Mouse (Mus musculus): ENCODE measurements around the gene Btbd18. TPM values are rescaled to one million over a fixed set of nuclear protein-coding genes. Genes with fewer than 3 reads are reported as not detected.

Gene Btbd18
- total RNA-seq, 2 experiments from 2014 or later, result 0.11 TPM; not detected in 1

DNA sequence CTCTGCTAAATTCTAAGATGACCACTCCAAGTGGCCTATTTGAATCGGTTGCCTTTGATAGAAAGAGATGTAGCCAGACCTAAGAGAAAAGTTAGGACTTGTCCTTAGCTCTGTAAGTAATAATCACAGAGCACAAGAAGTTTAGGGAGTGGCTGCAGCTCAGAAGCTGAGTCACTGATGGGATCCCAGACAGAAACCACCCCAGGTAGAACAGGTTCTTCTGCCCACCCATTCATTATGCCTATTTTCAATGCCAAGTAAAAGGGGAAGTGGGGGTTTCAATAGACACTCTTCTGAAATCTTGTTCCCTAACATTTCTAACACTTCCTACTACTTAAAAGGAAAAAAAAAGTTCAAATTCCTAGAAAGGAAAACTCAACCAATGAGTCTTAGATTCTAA lies 46.4 kb downstream of the Btbd18 start:
- DNase-seq, result no peak

DNA sequence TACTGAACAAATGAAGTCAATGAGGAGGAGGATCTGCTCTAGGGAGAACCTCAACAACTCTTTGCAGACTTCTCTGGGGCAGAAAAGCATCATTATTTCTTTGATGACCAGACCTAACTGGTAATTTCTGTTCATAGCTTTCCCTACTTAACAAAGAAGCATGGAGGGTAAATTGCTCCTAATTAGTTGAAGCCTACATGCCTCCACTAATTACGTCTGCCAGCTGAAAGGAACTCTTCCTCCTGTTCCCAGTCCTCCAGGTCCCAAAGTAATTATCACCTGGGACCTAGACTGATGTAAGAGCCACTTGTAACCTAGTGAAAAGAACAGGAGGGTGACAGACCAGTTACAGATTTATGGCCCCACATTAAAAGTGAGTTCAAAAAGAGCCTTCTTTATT lies 48.6 kb downstream of the Btbd18 start:
- no peak for DNase-seq

DNA sequence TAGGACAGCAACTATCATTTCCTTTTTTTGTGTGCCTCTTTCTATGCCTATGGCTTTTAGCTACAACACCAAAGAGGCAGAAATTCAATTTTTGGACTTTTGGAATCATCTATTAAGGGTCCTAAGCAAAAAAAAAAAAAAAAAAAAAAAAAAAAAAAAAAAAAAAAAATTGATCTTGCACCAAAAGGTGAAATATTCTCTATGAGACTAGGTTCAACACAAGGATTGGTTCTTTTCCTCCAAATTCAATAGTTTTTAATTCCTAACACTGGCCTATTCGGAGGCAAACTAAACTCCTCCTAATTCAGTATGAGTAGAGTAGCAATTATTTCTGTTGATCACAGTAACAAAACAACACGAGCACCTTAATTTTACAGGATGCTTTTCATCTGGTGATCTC lies 53.0 kb downstream of the Btbd18 start:
- no peak for DNase-seq

DNA sequence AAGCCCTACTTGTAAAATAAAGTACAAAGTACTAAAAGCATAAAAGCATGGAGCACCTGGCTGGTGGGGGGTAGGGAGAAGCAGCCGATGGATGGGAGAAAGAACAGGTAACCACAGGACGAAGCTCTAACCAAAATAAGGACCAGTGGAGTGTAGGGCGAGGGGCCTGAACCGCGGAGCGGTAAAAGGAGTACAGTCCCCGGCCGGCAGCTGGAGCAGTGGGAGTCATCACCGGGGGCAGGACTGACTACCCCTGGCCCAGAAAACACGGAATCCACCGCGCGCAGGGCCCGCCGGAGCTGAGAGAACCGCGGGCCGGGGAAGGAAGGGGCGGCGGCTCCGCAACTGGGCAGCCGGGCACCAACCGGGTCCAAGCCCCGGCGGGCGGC lies 55.5 kb downstream of the Btbd18 start:
- no peak for DNase-seq

DNA sequence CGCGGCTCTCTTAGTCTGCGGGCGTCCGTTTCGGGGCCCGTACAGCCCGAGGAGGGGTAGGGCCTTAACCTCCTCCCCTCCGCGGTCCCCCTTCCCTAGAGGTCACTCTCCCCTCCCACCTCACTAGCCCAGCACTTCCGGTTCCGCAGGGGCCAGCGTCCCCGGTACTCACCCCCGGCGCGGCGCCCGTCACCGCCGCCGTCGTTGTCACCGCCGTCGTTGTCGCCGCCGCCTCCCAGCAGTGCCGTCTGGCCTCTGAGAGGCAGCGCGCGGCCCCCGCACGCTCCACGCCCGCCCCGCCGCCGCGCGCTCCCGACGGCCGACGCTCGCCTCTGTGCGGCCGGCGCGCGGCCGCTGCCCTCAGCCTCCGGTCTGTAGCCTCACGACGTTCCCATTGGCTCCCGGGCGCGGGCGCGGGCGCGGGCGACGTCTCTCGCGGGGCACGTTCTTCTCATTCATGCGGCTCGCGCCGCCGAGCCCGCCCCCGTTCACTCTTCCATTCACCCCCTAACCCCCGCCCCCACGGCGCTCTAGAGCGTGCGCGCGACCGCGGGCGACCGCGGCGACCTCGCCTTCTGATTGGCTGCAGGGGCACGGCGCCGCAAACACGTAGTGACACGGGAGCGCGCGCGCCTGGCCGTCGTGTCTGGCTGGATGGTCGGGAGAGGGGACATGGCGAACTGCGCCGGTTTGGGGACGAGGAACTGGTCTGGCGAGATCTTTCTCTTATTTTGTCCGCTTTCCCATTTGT lies 56.1 kb downstream of the Btbd18 start, which contains the start of gene Zdhhc5:
TSS of gene Zdhhc5 (minus strand) at position 370 of the 751 bp plus-strand sequence.
- DNase-seq, result peak; percentile 99

DNA sequence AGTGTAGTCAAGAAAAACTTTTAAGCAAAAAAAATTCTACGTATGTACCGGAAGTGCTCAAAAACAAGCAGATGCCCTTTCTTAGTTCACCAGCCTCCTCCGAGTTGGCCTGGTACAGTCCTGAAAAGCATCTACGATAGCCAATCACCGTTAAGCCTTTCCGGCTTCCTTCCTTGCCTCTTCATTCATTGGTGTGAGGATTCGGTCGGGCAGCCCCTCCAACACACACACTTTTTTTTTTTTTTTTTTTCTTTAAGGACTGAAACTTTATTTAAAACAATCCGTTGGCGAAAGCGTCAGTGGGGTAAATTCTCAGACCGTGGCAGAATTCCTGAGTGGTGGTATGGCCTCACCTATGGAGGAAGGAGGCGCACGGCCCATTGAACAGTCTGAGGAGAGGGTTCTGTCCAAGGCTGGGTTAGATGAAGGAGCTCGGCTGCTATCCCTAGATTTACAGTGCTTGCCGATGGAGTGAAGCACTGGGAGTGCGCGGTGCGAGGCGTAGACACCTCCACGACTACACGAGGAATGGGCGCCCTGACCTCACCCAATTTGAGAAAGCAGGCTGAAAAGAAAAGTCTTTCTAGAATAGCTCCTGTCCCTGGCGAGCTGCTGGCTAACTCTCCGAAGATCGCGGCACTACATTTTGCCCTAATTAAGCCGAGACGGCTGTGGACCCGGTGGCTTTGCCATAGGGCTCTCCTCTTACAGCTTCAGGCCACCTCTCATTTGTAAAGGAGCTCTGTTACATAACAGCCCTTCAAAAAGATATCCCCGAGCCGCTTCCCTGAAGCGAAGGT lies 56.9 kb downstream of the Btbd18 start:
- DNase-seq, result no peak

DNA sequence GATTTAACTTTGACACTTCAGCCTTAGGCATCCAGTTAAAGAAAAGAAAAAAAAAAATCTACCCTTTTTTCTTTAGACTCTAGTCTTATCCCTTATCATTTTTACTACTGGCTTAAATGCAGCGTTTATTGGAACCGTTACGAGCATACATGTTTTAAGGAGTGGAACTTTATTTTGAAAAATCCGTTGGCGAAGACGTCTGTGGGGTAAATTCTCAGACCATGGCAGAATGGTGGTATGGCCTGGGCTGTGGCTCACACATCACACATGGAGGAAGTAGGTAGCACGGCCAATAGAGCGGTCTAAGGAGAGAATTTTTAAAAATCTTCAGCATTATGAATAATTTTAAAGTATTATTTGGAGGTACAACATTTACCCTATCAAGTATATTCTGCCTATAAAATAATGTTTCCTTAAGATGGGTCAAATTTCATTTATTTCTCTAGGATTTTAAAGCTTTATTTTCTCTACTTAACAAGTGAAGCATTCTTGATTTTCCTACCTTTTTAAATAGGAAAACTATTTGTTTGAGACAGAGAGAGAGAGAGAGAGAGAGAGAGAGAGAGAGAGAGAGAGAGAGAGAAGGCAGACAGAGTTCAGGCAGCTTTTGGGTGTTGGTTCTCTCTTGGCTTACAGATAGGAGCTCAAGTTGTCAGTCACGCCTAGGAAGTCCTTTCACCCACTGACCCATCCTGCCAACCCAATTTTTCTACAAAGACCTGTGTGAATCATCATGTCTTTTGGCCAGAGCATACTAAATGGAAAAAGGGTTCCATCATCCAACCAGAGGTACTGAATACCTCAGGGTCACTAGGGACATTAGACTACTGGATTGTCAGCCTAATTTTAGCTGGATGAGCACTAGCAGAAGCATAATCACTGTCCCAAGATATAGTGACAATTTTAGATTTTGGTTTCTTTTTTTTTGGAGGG lies 57.8 kb downstream of the Btbd18 start:
- DNase-seq, result no peak

DNA sequence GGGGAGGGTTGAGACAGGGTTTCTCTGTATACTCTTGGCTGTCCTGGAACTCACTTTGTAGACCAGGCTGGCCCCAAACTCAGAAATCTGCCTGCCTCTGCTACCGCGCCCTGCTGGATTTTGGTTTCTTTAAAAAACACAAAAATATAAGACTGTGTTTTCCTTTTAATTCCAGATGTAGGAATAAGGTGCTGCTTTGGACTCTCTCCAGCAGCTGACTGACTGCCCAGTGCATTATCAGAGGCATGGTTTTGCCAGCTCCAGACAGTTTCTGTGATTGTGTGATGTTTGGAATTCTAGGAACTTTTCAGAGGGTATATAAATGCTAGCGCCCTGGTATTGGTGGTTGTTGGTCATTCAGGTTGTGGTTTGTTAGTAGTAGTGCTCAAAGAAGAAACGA lies 58.5 kb downstream of the Btbd18 start:
- DNase-seq, result peak; percentile 16

Other genes with a start within 250 kb of the Btbd18 start
- gene Calcrl, start 233.7 kb upstream of the Btbd18 start, total RNA-seq (2021), result 10 to 100 TPM; 37.2 to 41.6 TPM
- gene Tfpi, start 182.3 kb upstream of the Btbd18 start, total RNA-seq (2021), result 10 to 100 TPM; 62.0 to 64.4 TPM
- gene Ctnnd1, start 8.3 kb upstream of the Btbd18 start, total RNA-seq (2021), result 100 to 1,000 TPM; 161 to 162 TPM
- 100 to 1,000 TPM; 109 to 112 TPM for gene Selenoh, start 11.7 kb downstream of the Btbd18 start, total RNA-seq (2021)
- 10 to 100 TPM; 15.3 to 22.6 TPM for gene Gm28635, start 19.0 kb downstream of the Btbd18 start, total RNA-seq (2021)
- gene Med19, start 19.3 kb downstream of the Btbd18 start, total RNA-seq (2021), result 10 to 100 TPM; 18.9 to 20.2 TPM
- gene Tmx2, start 20.1 kb downstream of the Btbd18 start, total RNA-seq (2021), result 100 to 1,000 TPM; 105 to 107 TPM
- gene Zdhhc5, start 56.1 kb downstream of the Btbd18 start, total RNA-seq (2021), result 10 to 100 TPM; 73.9 to 74.2 TPM
- gene Clp1, start 68.3 kb downstream of the Btbd18 start, total RNA-seq (2021), result 1 to 10 TPM; 7.4 to 7.9 TPM
- under 1 TPM; 0.77 to 0.88 TPM for gene Ypel4, start 75.0 kb downstream of the Btbd18 start, total RNA-seq (2021)
- 1 to 10 TPM; 8.6 to 9.4 TPM for gene Gm19426, start 84.6 kb downstream of the Btbd18 start, total RNA-seq (2021)
- gene Serping1, start 116.4 kb downstream of the Btbd18 start, total RNA-seq (2021), result 10 to 100 TPM; 27.2 to 30.0 TPM
- gene Ube2l6, start 139.7 kb downstream of the Btbd18 start, total RNA-seq (2021), result 10 to 100 TPM; 23.1 to 51.0 TPM
- gene Smtnl1, start 163.6 kb downstream of the Btbd18 start, total RNA-seq (2021), result under 1 TPM; 0.14 TPM
- gene Timm10, start 167.9 kb downstream of the Btbd18 start, total RNA-seq (2021), result 100 to 1,000 TPM; 107 to 126 TPM
- 1 to 10 TPM; 2.1 to 2.7 TPM for gene Slc43a1, start 179.8 kb downstream of the Btbd18 start, total RNA-seq (2021)
- 1 to 10 TPM; 3.2 to 4.1 TPM for gene Rtn4rl2, start 227.6 kb downstream of the Btbd18 start, total RNA-seq (2021)

Measured in heart, postnatal 4 days (tissue).